Mouse (Mus musculus): Measurements from ENCODE around the gene Washc1. TPM values are rescaled to one million over a fixed set of nuclear protein-coding genes. Genes with fewer than 3 reads are reported as not detected.
A peak's percentile ranks its signal among the peaks of the same experiment; 100 is the strongest.

Gene Washc1
- polyA plus RNA-seq, 1 experiment from 2014 or later: 57.7 TPM

DNA sequence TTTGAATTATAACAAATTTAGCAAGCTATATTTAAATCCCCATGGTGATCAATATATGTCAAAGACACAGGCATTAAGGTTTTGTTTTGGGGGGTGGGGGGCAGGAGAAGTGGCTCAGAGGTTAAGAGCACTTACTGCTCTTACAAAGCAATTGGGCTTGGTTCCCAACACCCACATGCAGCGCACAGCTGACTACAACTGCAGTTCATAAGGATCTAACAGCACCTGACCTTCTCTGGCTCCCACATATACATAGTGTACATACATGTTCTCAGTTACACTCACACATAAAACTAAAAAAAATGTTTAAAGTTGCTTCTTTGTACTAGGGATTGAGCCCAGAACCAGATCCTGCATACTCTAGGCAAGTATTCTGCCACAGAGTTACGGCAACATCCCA, 20.0 kb upstream of the Washc1 start:
- in situ Hi-C loops (cut with MboI; ENCODE audit: low pct_unique_long_range_greater_than_20kb): no loop called here
- ChIA-PET POLR2A (no interaction called here), CTCF (interaction anchor here (1.1 to 1.6 kb wide), 3 partner anchors 10 to 13 kb away, joined by 3 to 4 read pairs (median 4); partner anchors contain the start of gene Ndufv2)
- DNase-seq (ENCODE audit: low read depth, low spot score) (no peak), ATAC-seq (no peak)
- no peak for TF ChIP-seq CTCF (IDR thresholded peaks at IDR 0.05)
- no peaks in the 10 kb centered on the region for H3K27me3 ChIP-seq

DNA sequence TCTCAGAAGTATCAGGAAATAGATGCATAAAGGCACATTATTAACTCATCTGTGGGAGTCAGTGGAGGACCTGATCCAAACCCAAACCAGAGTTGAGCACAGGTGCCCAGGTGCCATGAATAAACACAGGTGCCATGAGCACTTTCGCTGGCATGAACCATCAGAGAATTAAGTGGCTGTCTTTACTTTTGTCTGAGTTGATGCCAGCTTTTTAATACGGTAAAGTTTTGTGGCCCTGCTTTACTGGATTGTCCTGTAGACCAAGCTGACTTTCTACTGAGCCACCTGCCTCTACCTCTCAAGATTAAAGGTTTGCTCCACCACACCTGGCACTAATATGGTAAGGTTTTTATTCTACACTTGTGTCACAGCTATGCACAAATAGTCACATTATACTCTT, 19.3 kb upstream of the Washc1 start:
- no peaks in the 10 kb centered on the region for H3K27me3 ChIP-seq
- ChIA-PET CTCF (interaction anchor here (1.1 to 1.6 kb wide), 3 partner anchors 9 to 14 kb away, joined by 3 to 4 read pairs (median 4); partner anchors contain the start of gene Ndufv2), POLR2A (interaction anchor here (1.7 kb wide), 1 partner anchor 9 kb away, joined by 3 read pairs; the partner anchor contains the start of gene Ndufv2)
- ATAC-seq (no peak), DNase-seq (ENCODE audit: low read depth, low spot score) (no peak)
- TF ChIP-seq CTCF (IDR thresholded peaks at IDR 0.05): no peak
- in situ Hi-C loops (cut with MboI; ENCODE audit: low pct_unique_long_range_greater_than_20kb): no loop called here

GRCm38 (mm10) chr17:66092664-66093063, 18.7 kb upstream of the Washc1 start:
- H3K27me3 ChIP-seq: no peaks in the 10 kb centered on the region
- no peak for DNase-seq (ENCODE audit: low read depth, low spot score)
- ATAC-seq: no peak
- ChIA-PET CTCF (no interaction called here), POLR2A (interaction anchor here (1.7 kb wide), 1 partner anchor 8 kb away, joined by 3 read pairs; the partner anchor contains the start of gene Ndufv2)
- in situ Hi-C loops (cut with MboI; ENCODE audit: low pct_unique_long_range_greater_than_20kb): no loop called here
- no peak for TF ChIP-seq CTCF (IDR thresholded peaks at IDR 0.05)

- in situ Hi-C loops (cut with MboI; ENCODE audit: low pct_unique_long_range_greater_than_20kb): loop anchor here (25.0 kb wide), 1 partner anchor 488 kb away; the partner anchor contains the start of gene Vapa
- no peaks in the 10 kb centered on the region for H3K27me3 ChIP-seq
- DNase-seq (ENCODE audit: low read depth, low spot score): no peak
- ATAC-seq: peak; percentile 18
- POLR2A ChIA-PET: interaction anchor here (0.9 to 1.1 kb wide), 2 partner anchors 8 to 10 kb away, joined by 3 read pairs; partner anchors contain the start of gene Washc1
- no peak for TF ChIP-seq CTCF (IDR thresholded peaks at IDR 0.05)
- CTCF ChIA-PET: interaction anchor here (1.0 to 2.3 kb wide), 8 partner anchors 9 to 237 kb away, joined by 3 to 6 read pairs (median 3); no protein-coding TSS in a partner anchor
Measured at GRCm38 (mm10) chr17:66100566-66101379, 10.6 kb upstream of the Washc1 start.

GRCm38 (mm10) chr17:66101380-66102330, 9.7 kb upstream of the Washc1 start, which contains the start of gene Ndufv2:
TSS of gene Ndufv2 (minus strand) at chr17:66101559.
- no peaks in the 10 kb centered on the region for H3K27me3 ChIP-seq
- in situ Hi-C loops (cut with MboI; ENCODE audit: low pct_unique_long_range_greater_than_20kb): loop anchor here (25.0 kb wide), 1 partner anchor 489 kb away; the partner anchor contains the start of gene Vapa
- POLR2A ChIA-PET: interaction anchor here (1.1 kb wide), 1 partner anchor 9 kb away, joined by 3 read pairs; no protein-coding TSS in a partner anchor
- TF ChIP-seq CTCF (IDR thresholded peaks at IDR 0.05): peak; percentile 90
- DNase-seq (ENCODE audit: low read depth, low spot score): peak; percentile 76
- ATAC-seq: peak; percentile 98
- CTCF ChIA-PET: interaction anchor here (1.0 to 2.3 kb wide), 9 partner anchors 10 to 240 kb away, joined by 3 to 6 read pairs (median 3); no protein-coding TSS in a partner anchor

GRCm38 (mm10) chr17:66104076-66104475, 7.3 kb upstream of the Washc1 start:
- CTCF ChIA-PET: no interaction called here
- in situ Hi-C loops (cut with MboI; ENCODE audit: low pct_unique_long_range_greater_than_20kb): loop anchor here (25.0 kb wide), 1 partner anchor 492 kb away; the partner anchor contains the start of gene Vapa
- no peak for TF ChIP-seq CTCF (IDR thresholded peaks at IDR 0.05)

DNA sequence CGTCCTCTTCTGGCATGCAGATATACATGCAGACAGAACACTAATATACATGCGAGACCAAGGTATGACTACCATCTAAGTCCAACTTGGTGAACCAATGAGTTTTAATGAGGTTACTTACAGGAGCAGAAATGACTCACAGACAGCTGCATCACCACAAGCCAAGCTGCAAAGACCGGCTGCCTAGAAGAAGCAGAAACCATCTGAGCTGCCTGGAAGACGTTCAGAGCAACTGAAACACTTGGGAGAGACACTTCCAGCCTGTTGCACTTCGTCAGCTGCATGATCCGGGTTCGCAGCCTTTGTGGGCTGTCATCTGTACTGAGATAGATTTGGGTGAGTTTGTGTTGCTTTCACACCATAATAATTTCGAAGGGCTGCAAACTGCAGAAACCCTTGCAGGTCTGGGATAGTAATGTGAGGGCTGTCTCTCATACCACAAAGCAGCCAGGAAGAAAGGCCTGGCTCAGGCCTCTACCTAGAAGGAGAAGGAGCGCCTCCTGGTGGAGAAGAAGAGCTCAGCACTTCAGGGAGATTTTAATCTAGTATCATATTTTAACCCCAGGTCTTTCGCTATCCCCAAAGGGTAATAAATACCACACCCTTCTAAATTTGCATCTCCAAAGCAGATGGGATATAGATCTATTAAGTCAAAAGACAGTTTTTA, 4.6 kb upstream of the Washc1 start:
- DNase-seq (ENCODE audit: low read depth, low spot score) (no peak), ATAC-seq (peak; percentile 33)
- no peaks in the 10 kb centered on the region for H3K27me3 ChIP-seq
- in situ Hi-C loops (cut with MboI; ENCODE audit: low pct_unique_long_range_greater_than_20kb): loop anchor here (5.0 to 25.0 kb wide), 3 partner anchors 154 to 494 kb away; partner anchors contain the start of genes Twsg1 and Vapa
- ChIA-PET CTCF (interaction anchor here (0.7 to 2.1 kb wide), 15 partner anchors 10 to 249 kb away, joined by 3 to 11 read pairs (median 4); no protein-coding TSS in a partner anchor), POLR2A (no interaction called here)
- TF ChIP-seq CTCF (IDR thresholded peaks at IDR 0.05): peak; percentile 87

More at GRCm38 (mm10) chr17:66104076-66104475, 7.3 kb upstream of the Washc1 start:
- no peaks in the 10 kb centered on the region for H3K27me3 ChIP-seq
- no peak for ATAC-seq
- no peak for DNase-seq (ENCODE audit: low read depth, low spot score)
- POLR2A ChIA-PET: no interaction called here

DNA sequence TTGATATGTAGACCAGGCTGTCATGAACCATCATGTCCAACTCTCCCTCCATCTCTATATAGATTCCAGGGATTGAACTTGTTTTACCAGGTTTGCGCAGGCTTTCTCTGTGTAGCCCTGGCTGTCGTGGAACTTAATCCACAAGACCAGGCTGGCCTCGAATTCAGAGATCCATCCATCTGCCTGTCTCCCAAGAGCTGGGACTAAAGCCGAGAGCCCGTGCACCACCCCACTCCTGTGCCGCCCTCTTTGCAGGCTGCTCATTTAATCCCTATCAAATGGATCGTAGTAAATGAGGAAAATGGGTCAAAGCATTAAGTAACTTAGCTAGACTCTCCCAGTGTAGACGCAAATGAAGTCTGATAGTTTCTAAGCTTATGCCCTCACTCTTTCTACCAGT, 3.9 kb upstream of the Washc1 start:
- TF ChIP-seq CTCF (IDR thresholded peaks at IDR 0.05): no peak
- ChIA-PET POLR2A (interaction anchor here (1.2 kb wide), 1 partner anchor 11 kb away, joined by 3 read pairs; no protein-coding TSS in a partner anchor), CTCF (interaction anchor here (0.7 to 2.1 kb wide), 16 partner anchors 9 to 249 kb away, joined by 3 to 11 read pairs (median 4); no protein-coding TSS in a partner anchor)
- in situ Hi-C loops (cut with MboI; ENCODE audit: low pct_unique_long_range_greater_than_20kb): loop anchor here (5.0 to 25.0 kb wide), 3 partner anchors 155 to 495 kb away; partner anchors contain the start of genes Twsg1 and Vapa
- ATAC-seq (no peak), DNase-seq (ENCODE audit: low read depth, low spot score) (no peak)
- no peaks in the 10 kb centered on the region for H3K27me3 ChIP-seq

DNA sequence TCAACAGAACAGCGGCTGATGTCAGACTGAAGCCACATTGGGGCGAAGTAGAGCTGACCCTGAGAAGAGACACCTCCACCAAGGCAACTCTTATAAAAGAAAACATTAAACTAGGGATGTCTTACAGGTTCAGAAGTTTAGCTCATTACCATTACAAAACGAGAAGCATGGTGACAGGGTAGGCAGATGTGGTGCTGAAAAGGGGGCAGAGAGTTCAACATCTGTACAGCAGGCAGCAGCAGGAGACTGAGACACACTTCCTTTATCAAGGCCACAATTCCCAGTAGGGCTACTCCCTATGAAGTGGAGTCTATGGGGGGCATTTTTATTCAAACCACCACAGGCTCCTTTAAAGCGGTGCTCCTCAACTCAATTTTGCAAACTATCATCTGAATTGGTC, 3.1 kb upstream of the Washc1 start:
- DNase-seq (ENCODE audit: low read depth, low spot score) (no peak), ATAC-seq (no peak)
- in situ Hi-C loops (cut with MboI; ENCODE audit: low pct_unique_long_range_greater_than_20kb): loop anchor here (5.0 to 25.0 kb wide), 3 partner anchors 156 to 496 kb away; partner anchors contain the start of genes Twsg1 and Vapa
- no peaks in the 10 kb centered on the region for H3K27me3 ChIP-seq
- TF ChIP-seq CTCF (IDR thresholded peaks at IDR 0.05): no peak
- ChIA-PET CTCF (interaction anchor here (0.5 to 2.1 kb wide), 8 partner anchors 82 to 250 kb away, joined by 3 to 11 read pairs (median 3); no protein-coding TSS in a partner anchor), POLR2A (interaction anchor here (1.2 kb wide), 1 partner anchor 10 kb away, joined by 3 read pairs; no protein-coding TSS in a partner anchor)

Data from Patski (cell line).